In genomic region chr13:48778138-48778537, GRCm38 (mm10) we compare ENCODE assay signal across 30 mouse cellular contexts.
DNase-seq lines count a peak whose midpoint lies in the region; ATAC-seq lines count a peak whose summit lies in the region.
"Had no signal": no experiment of that assay in that cellular context is flagged by ENCODE, and none has a peak within 500 bp of the region (broad histone marks: within the 10 kb centered on the region; RNA-seq: fewer than 3 reads in every experiment).

No protein-coding gene starts in this region.

- H3K9me3 ChIP-seq in midbrain, embryonic 11.5 days (ENCODE audit: control insufficient read depth, low read length), result no peaks in the 10 kb centered on the region
- H3K9me3 ChIP-seq in midbrain, embryonic 13.5 days, result no peaks in the 10 kb centered on the region
- no peaks in the 10 kb centered on the region for H3K9me3 ChIP-seq in kidney, embryonic 16.5 days (ENCODE audit: low read length)
- H3K9me3 ChIP-seq: embryonic facial prominence, embryonic 12.5 days; forebrain, embryonic 10.5 days; forebrain, embryonic 15.5 days; heart, embryonic 15.5 days; hindbrain, embryonic 13.5 days; liver, embryonic 15.5 days; midbrain, embryonic 10.5 days had no signal

- DNase-seq in midbrain, embryonic 11.5 days (ENCODE audit: low spot score, missing footprints), result peak; percentile 72
- DNase-seq in B cell, adult 2 months, result peak; percentile 15 to 21
- DNase-seq in NIH3T3 (ENCODE audit: low read depth), result peak; percentile 28
- peak; percentile 55 for DNase-seq in splenic B cell, adult 2 months (ENCODE audit: low read depth, low spot score)
- DNase-seq in frontal cortex, postnatal 25 days (ENCODE audit: low spot score in 2 of 2), result no peak
- DNase-seq: adrenal gland, postnatal 14 days; cerebellum, adult 11-12 months; cerebellum, adult 9-11 months; embryo, embryonic 11 days; heart, postnatal 36 days; kidney, adult 9 months; kidney, postnatal 25 days; liver; retina, postnatal 1 day; right cerebral cortex, postnatal 14 days; thymus, adult 2 months; thymus, postnatal 36 days had no signal

- WGBS in midbrain, embryonic 11.5 days, result 76% methylated on average over 4 of the region's 4 CpGs
- WGBS in midbrain, embryonic 13.5 days, result 67% methylated on average over 4 of the region's 4 CpGs
- WGBS in kidney, embryonic 16.5 days, result 52% methylated on average over 4 of the region's 4 CpGs

- no peaks in the 10 kb centered on the region for H3K27me3 ChIP-seq in midbrain, embryonic 11.5 days (ENCODE audit: control insufficient read depth, insufficient read depth, low read length)
- no peaks in the 10 kb centered on the region for H3K27me3 ChIP-seq in midbrain, embryonic 13.5 days
- H3K27me3 ChIP-seq in splenic B cell, adult 2 months (ENCODE audit: control insufficient read depth, insufficient read depth, low read length, poor library complexity, severe bottlenecking), result no peaks in the 10 kb centered on the region
- H3K27me3 ChIP-seq in kidney, embryonic 16.5 days (ENCODE audit: insufficient read depth, low read length), result 0 out of 2 replicates have a peak, but pooled peaks cover 4% of the 10 kb centered on the region
- H3K27me3 ChIP-seq: forebrain, embryonic 15.5 days; Patski had no signal

- H3K27ac ChIP-seq in midbrain, embryonic 11.5 days (ENCODE audit: low read depth, low read length), result no peak overlapping the region
- H3K27ac ChIP-seq in midbrain, embryonic 13.5 days, result no peak overlapping the region
- no peak overlapping the region for H3K27ac ChIP-seq in kidney, embryonic 16.5 days (ENCODE audit: low read length)
- H3K27ac ChIP-seq: embryonic facial prominence, embryonic 12.5 days; forebrain, embryonic 10.5 days; forebrain, embryonic 15.5 days; heart, embryonic 15.5 days; hindbrain, embryonic 13.5 days; liver, embryonic 15.5 days; midbrain, embryonic 10.5 days had no signal

- H3K4me1 ChIP-seq in midbrain, embryonic 11.5 days (ENCODE audit: control insufficient read depth, insufficient read depth, low read length), result peaks cover 2% of the 10 kb centered on the region; the same call in 1 of the 2 replicates
- peaks cover 17% of the 10 kb centered on the region for H3K4me1 ChIP-seq in midbrain, embryonic 13.5 days (replicated peaks)
- peaks cover 10% of the 10 kb centered on the region; the same call in 1 of the 2 replicates for H3K4me1 ChIP-seq in kidney, embryonic 16.5 days (ENCODE audit: insufficient read depth, low read length)
- H3K4me1 ChIP-seq: liver, embryonic 15.5 days had no signal

- no peak for ATAC-seq in midbrain, embryonic 11.5 days (ENCODE audit: low FRiP score)
- no peak for ATAC-seq in midbrain, embryonic 13.5 days
- no peak for ATAC-seq in kidney, embryonic 16.5 days (ENCODE audit: low FRiP score, low TSS enrichment)
- ATAC-seq: CD4-positive, CD25-positive, alpha-beta regulatory T cell, adult 4 months; forebrain, embryonic 15.5 days; intestine, embryonic 16.5 days; lung, postnatal 0 days; Patski had no signal

- H3K9ac ChIP-seq in midbrain, embryonic 11.5 days (ENCODE audit: low read length), result no peak overlapping the region
- no peak overlapping the region for H3K9ac ChIP-seq in midbrain, embryonic 13.5 days (replicated peaks)
- H3K9ac ChIP-seq in kidney, embryonic 16.5 days (replicated peaks; ENCODE audit: low read length), result no peak overlapping the region
- H3K9ac ChIP-seq: embryonic facial prominence, embryonic 12.5 days; forebrain, embryonic 15.5 days; heart, embryonic 15.5 days; hindbrain, embryonic 13.5 days; liver, embryonic 15.5 days had no signal

- H3K4me2 ChIP-seq in midbrain, embryonic 11.5 days, result no peak overlapping the region
- no peak overlapping the region for H3K4me2 ChIP-seq in midbrain, embryonic 13.5 days (replicated peaks)
- no peak overlapping the region for H3K4me2 ChIP-seq in kidney, embryonic 16.5 days (replicated peaks; ENCODE audit: low read depth, low read length)
- H3K4me2 ChIP-seq: embryonic facial prominence, embryonic 12.5 days; forebrain, embryonic 15.5 days; heart, embryonic 15.5 days; hindbrain, embryonic 13.5 days; liver, embryonic 15.5 days had no signal

- H3K36me3 ChIP-seq in midbrain, embryonic 11.5 days (ENCODE audit: control insufficient read depth, insufficient read depth, low read length), result no peaks in the 10 kb centered on the region
- H3K36me3 ChIP-seq in midbrain, embryonic 13.5 days, result no peaks in the 10 kb centered on the region
- H3K36me3 ChIP-seq in splenic B cell, adult 2 months (ENCODE audit: control insufficient read depth, insufficient read depth, low read length, poor library complexity, severe bottlenecking), result no peaks in the 10 kb centered on the region
- no peaks in the 10 kb centered on the region for H3K36me3 ChIP-seq in kidney, embryonic 16.5 days (ENCODE audit: insufficient read depth, low read length)
- H3K36me3 ChIP-seq: embryonic facial prominence, embryonic 12.5 days; forebrain, embryonic 10.5 days; forebrain, embryonic 15.5 days; heart, embryonic 15.5 days; hindbrain, embryonic 13.5 days; liver, embryonic 15.5 days; midbrain, embryonic 10.5 days had no signal

- no peak overlapping the region for H3K4me3 ChIP-seq in midbrain, embryonic 11.5 days (ENCODE audit: low read depth, low read length)
- H3K4me3 ChIP-seq in midbrain, embryonic 13.5 days (replicated peaks), result no peak overlapping the region
- no peak overlapping the region for H3K4me3 ChIP-seq in kidney, embryonic 16.5 days (ENCODE audit: low read length)
- H3K4me3 ChIP-seq: embryonic facial prominence, embryonic 12.5 days; forebrain, embryonic 10.5 days; forebrain, embryonic 15.5 days; heart, embryonic 15.5 days; hindbrain, embryonic 13.5 days; liver, embryonic 15.5 days; midbrain, embryonic 10.5 days had no signal

Comparison
In these comparisons a context has a peak if more than half of its experiments do, and no peak if none do; other contexts are left out.
1. DNase-seq: peak in midbrain, embryonic 11.5 days (single experiment), B cell, adult 2 months (2 of 2), NIH3T3 (single experiment) and splenic B cell, adult 2 months (single experiment); none in frontal cortex, postnatal 25 days (0 of 2).